Mouse (Mus musculus) C2C12 (cell line): ENCODE measurements around the gene Nrm. TPM values are rescaled to one million over a fixed set of nuclear protein-coding genes. Genes with fewer than 3 reads are reported as not detected.

Source experiments
- H3K27me3 ChIP-seq: one replicate; pipeline ENCODE4 v1.6.1; 2011; ENCODE audit not compliant: control insufficient read depth, insufficient read depth, insufficient read length
- H3K36me3 ChIP-seq: one replicate; pipeline ENCODE4 v1.6.1; 2011; ENCODE audit not compliant: control insufficient read depth, insufficient read depth
- H3K4me3 ChIP-seq: one replicate; pipeline ENCODE4 v1.5.1; 2011; ENCODE audit warnings: mild to moderate bottlenecking, control low read depth; ENCODE audit not compliant: poor library complexity, insufficient read depth, severe bottlenecking
- H3K79me2 ChIP-seq: one replicate; pipeline ENCODE4 v1.6.1; 2011; ENCODE audit not compliant: control insufficient read depth, insufficient read depth
- H3K79me3 ChIP-seq: one replicate; pipeline ENCODE4 v1.6.1; 2011; ENCODE audit warnings: low read depth, control low read depth
- H3ac ChIP-seq: one replicate; pipeline ENCODE3; 2011; ENCODE audit warnings: low read depth; ENCODE audit not compliant: control insufficient read depth, insufficient read length
- CEBPB ChIP-seq: IDR thresholded peaks from one replicate; pipeline ENCODE4 v1.6.1; 2011; ENCODE audit warnings: low read depth, mild to moderate bottlenecking, control low read depth, moderate library complexity
- CTCF ChIP-seq: IDR thresholded peaks from one replicate; pipeline ENCODE4 v1.5.1; 2011; ENCODE audit not compliant: control insufficient read depth, insufficient read depth, insufficient read length
- FOSL1 ChIP-seq: IDR thresholded peaks from one replicate; pipeline ENCODE4 v1.8.0; 2011; ENCODE audit warnings: mild to moderate bottlenecking, low read length; ENCODE audit not compliant: poor library complexity, insufficient read depth, severe bottlenecking
- MAX ChIP-seq: IDR thresholded peaks from one replicate; pipeline ENCODE4 v1.6.1; 2011; ENCODE audit warnings: mild to moderate bottlenecking, control low read depth
- MYOD1 ChIP-seq: IDR thresholded peaks from one replicate; pipeline ENCODE4 v1.6.1; 2011; ENCODE audit warnings: low read depth; ENCODE audit not compliant: control insufficient read depth, insufficient read length
- MYOG ChIP-seq: IDR thresholded peaks from one replicate; pipeline ENCODE4 v1.6.1; 2011; ENCODE audit not compliant: control insufficient read depth, insufficient read length; ENCODE audit errors: extremely low read depth
- USF1 ChIP-seq: IDR thresholded peaks from one replicate; pipeline ENCODE4 v1.6.1; 2011; ENCODE audit warnings: low read depth, mild to moderate bottlenecking, control low read depth, moderate library complexity
- polyA plus RNA-seq: library from polyadenylated mRNA; unstranded; fragments of >200 nt; fragmentation: generic; extraction: Trizol; gene quantifications from one replicate; pipeline ENCODE4 v1.2.1, GENCODE M21; 2012; ENCODE audit warnings: missing spikeins

Nrm gene
- polyA plus RNA-seq, 1 experiment = 25.5 TPM

DNA sequence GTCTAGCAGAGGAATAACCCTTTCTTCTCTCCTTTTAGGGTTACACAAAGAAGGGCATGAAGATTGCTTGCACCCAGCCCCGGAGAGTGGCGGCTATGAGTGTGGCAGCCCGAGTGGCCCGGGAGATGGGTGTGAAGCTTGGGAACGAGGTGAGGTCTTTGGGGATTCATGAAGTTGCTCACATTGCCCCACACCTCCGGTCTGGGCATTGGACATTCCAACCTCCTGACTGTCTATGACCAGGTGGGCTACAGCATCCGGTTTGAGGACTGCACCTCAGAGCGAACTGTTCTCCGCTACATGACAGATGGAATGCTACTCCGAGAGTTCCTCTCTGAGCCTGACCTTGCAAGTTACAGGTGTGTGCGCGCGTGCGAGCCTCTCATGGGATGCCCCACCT is 22.7 kb downstream of the Nrm start:
- no peak overlapping the region for H3K4me3 ChIP-seq
- TF ChIP-seq FOSL1 = no peak
- TF ChIP-seq USF1 = no peak
- no peak for TF ChIP-seq CEBPB
- H3K27me3 ChIP-seq = no peaks in the 10 kb centered on the region
- H3ac ChIP-seq = no peak overlapping the region
- peaks cover 14% of the 10 kb centered on the region for H3K79me3 ChIP-seq
- peaks cover 47% of the 10 kb centered on the region for H3K36me3 ChIP-seq
- peaks cover 23% of the 10 kb centered on the region for H3K79me2 ChIP-seq

DNA sequence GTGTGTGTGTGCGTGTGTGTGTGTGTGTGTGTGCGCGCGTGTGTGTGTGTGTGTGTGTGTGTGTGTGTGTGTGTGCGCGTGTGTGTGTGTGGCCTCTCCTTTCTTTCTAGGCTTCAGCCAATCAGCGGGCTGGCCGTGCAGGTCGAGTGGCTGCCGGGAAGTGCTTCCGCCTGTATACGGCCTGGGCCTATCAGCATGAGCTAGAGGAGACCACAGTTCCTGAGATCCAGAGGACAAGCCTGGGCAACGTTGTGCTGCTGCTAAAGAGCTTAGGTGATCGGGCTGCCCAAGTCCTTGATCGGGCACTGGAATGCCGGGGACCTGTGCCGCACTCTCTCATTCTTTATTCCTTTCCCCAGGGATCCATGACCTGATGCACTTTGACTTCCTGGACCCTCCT is 26.6 kb downstream of the Nrm start:
- TF ChIP-seq MYOD1 (no peak), CEBPB (no peak), MYOG (no peak), USF1 (no peak), CTCF (no peak), MAX (no peak), FOSL1 (no peak)
- no peak overlapping the region for H3ac ChIP-seq
- H3K4me3 ChIP-seq = no peak overlapping the region
- H3K79me3 ChIP-seq = no peaks in the 10 kb centered on the region
- H3K27me3 ChIP-seq = no peaks in the 10 kb centered on the region
- H3K79me2 ChIP-seq = no peaks in the 10 kb centered on the region
- H3K36me3 ChIP-seq = peaks cover 72% of the 10 kb centered on the region

DNA sequence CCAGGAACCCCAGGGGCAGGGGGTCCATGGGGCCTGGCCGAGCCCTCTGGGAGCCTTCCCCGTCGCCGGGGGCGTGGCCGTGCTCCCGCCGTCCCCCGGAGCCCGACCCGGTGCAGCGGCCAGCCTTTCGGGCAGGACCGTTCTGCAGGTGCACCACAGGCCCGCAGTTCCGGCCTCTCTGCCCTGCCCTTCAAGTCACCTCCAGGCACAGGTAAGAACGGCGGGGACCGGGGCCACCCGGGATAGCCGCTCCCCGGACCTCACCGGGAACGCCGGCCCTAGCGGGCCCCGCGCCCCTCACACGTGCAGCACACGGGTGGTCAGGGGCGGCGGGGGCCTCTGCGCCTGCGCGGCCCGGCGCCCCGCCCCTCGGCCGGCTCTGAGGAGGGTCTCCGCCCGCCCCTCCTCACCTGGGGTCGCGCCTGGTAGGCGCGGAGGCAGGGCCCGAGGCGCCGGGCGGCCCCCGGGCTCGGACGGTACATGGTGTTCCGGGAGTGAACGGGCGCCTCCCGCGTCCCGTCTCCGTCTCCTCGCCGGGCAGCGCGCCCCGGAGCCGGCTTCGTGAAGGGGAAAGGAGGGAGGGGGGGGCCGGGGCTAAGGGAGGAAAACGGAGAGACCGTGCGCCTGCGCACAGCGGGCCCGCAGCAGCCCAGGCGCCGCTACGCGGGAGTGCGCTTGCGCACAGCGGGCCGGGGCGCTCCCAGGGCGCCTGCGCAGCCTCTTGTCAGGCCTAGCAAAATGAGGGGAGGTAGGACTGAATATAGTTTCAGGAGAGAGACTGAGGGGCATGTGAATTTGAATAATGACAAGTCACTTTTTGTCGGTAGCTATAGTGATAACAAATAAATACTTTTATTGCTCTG is 35.9 kb downstream of the Nrm start, which contains the start of gene 2310061I04Rik:
Gene 2310061I04Rik, minus strand, starts transcription at position 651 of the 863 bp plus-strand sequence.
- no peaks in the 10 kb centered on the region for H3K27me3 ChIP-seq
- peaks cover 4% of the 10 kb centered on the region for H3K79me3 ChIP-seq
- peak within 1 kb of the TSS; percentile 70 for H3ac ChIP-seq
- no peak for TF ChIP-seq MAX
- TF ChIP-seq FOSL1 = no peak
- no peak for TF ChIP-seq CEBPB
- peaks cover 28% of the 10 kb centered on the region for H3K36me3 ChIP-seq
- H3K4me3 ChIP-seq = peak within 1 kb of the TSS; percentile 64
- peaks cover 18% of the 10 kb centered on the region for H3K79me2 ChIP-seq

- H3K27me3 ChIP-seq = no peaks in the 10 kb centered on the region
- H3K36me3 ChIP-seq = peaks cover 20% of the 10 kb centered on the region
- H3K79me2 ChIP-seq = peaks cover 18% of the 10 kb centered on the region
- TF ChIP-seq FOSL1 = no peak
- TF ChIP-seq MYOG = no peak
- TF ChIP-seq MAX = no peak
- no peak for TF ChIP-seq CEBPB
- peaks cover 4% of the 10 kb centered on the region for H3K79me3 ChIP-seq
- no peak overlapping the region for H3K4me3 ChIP-seq
- peak overlapping the region; percentile 66 for H3ac ChIP-seq
Observed at GRCm38 (mm10) chr17:35897644-35898573, 36.8 kb downstream of the Nrm start.

DNA sequence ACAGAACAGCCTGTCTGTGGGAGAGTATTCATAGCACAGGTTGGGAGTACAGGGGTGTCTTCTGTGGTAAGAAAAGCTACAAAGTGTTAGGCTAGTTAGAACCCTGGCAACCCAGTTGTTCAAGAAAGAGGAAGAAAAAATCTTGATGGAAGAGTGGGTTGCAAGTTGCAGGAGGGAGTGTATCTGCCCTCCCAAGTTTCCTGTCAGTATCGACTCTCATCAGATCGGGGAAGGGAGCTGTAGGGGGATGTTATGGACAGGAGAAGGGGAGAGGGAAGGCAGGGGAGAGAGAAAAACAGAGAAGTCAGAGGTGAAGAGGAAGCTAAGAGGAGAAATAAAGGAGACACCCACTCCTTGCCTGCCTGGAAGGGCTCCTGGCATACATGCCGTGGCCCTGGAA is 39.5 kb downstream of the Nrm start:
- Histone ChIP-seq H3K79me2 (peaks cover 14% of the 10 kb centered on the region), H3K4me3 (no peak overlapping the region), H3K79me3 (peaks cover 4% of the 10 kb centered on the region), H3ac (no peak overlapping the region), H3K36me3 (peaks cover 10% of the 10 kb centered on the region), H3K27me3 (no peaks in the 10 kb centered on the region)
- TF ChIP-seq CTCF = no peak
- no peak for TF ChIP-seq MYOG
- no peak for TF ChIP-seq FOSL1
- no peak for TF ChIP-seq MYOD1
- no peak for TF ChIP-seq CEBPB
- TF ChIP-seq USF1 = no peak
- no peak for TF ChIP-seq MAX
